Mouse (Mus musculus): ENCODE measurements around the gene Ttll3. TPM values are rescaled to one million over a fixed set of nuclear protein-coding genes. Genes with fewer than 3 reads are reported as not detected.

Gene Ttll3
- polyA plus RNA-seq, 1 experiment from 2014 or later: 1.8 TPM

DNA sequence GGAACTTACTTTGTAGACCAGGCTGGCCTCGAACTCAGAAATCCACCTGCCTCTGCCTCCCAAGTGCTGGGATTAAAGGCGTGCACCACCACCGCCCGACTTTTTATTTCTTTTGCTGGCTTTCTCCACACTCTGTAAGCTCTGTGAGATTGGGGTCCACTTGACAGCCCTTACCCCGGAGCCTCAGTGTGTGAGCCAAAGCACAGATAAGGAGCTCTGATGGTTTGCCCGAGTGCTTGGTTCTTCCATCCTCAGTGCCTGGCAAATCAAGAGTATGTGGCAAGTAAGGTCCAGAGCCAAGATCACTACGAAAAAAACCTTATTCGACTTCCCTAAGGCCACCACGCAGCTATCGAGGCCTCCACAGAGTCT lies 2.9 kb downstream of the Ttll3 start:
- peaks cover 11% of the 10 kb centered on the region for H3K79me2 ChIP-seq (ENCODE audit: inconsistent target)
- WGBS (ENCODE audit: missing documents): 28% methylated on average over 9 of the region's 10 CpGs
- peaks cover 61% of the 10 kb centered on the region for H3K36me3 ChIP-seq (ENCODE audit: inconsistent target)
- H3K27ac ChIP-seq: no peak overlapping the region
- H3K4me3 ChIP-seq (ENCODE audit: inconsistent target): no peak overlapping the region

DNA sequence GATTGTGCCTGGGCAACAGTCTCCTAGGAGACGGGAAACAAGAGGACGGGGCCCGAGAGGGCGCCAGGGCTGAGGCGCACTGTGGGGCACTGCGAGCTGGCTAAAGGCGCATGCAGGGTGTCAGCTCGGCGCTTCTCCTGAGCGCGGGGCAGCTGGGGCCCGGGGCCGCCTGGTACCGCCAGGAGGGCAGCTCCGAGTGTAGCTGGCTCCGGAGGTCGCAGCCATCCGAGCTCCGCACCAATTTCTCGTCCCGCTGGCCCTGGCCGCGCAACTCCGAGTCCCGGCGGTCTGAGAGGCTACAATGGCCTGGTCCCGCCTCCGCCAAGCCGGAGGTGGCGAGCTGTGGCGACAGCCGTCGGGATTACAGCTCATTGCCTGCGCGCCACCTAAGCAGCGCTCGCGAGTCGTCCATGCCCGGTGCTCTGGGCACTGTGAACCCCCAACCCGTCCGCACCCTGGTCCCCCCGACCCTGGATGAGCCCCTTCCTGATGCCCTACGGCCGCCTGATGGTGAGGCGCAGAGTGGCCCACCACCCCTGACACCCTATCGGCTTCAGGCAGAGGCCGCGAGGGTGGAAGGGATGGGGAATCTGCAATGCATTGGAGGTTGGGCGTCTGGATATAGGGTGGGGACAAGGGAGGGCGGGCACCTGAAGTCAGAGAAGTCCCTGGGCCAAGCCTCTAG lies 3.5 kb downstream of the Ttll3 start:
- no peak overlapping the region for H3K27ac ChIP-seq
- no peak overlapping the region for H3K4me3 ChIP-seq (ENCODE audit: inconsistent target)
- peaks cover 5% of the 10 kb centered on the region for H3K79me2 ChIP-seq (ENCODE audit: inconsistent target)
- peaks cover 57% of the 10 kb centered on the region for H3K36me3 ChIP-seq (ENCODE audit: inconsistent target)
- 29% methylated on average over 44 of the region's 51 CpGs for WGBS (ENCODE audit: missing documents)

DNA sequence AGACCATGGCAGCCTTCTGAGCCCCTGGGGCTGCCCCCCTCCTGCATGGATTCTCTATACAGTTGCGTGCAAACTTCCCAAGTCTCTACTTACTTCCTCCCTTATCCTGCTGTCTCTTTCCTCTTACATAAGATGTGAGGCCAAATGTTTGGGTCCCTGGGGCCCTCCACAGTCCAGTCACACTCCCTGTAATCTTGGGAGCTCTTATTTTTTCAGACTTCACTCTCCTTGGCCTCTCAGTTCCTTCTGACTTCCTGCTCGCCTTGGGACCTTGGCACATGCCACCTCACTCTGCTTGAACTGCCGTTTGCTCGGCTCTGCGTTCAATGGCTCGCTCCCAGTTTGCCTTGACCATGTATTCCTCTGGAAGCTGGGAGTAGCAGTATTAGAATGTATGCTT lies 4.9 kb downstream of the Ttll3 start:
- 75% methylated on average over 6 of the region's 6 CpGs for WGBS (ENCODE audit: missing documents)
- Histone ChIP-seq H3K4me3 (ENCODE audit: inconsistent target) (no peak overlapping the region), H3K36me3 (ENCODE audit: inconsistent target) (peaks cover 54% of the 10 kb centered on the region), H3K79me2 (ENCODE audit: inconsistent target) (no peaks in the 10 kb centered on the region), H3K27ac (no peak overlapping the region)

GRCm38 (mm10) chr6:113394811-113395210 lies 5.8 kb downstream of the Ttll3 start:
- Histone ChIP-seq H3K79me2 (ENCODE audit: inconsistent target) (no peaks in the 10 kb centered on the region), H3K36me3 (ENCODE audit: inconsistent target) (peaks cover 50% of the 10 kb centered on the region), H3K27ac (no peak overlapping the region), H3K4me3 (ENCODE audit: inconsistent target) (no peak overlapping the region)
- 95% methylated on average over 11 of the region's 11 CpGs for WGBS (ENCODE audit: missing documents)

DNA sequence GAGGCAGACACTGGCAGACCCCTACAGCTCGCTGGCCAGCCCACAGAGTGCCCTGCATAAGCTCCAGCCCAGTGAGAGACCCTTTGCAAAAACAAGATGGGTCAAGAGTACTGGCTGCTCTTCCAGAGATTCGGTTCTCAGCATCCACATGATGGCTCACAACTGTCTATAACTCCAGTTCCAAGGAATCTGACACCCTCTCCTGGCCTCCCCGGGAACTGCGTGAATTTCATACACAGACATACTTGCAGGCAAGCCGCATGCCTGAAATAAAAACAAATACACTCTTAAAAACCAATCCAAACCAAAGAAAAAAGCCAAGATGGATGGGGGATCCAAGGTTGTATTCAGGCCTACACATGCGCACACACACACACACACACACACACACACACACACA lies 6.4 kb downstream of the Ttll3 start:
- peaks cover 47% of the 10 kb centered on the region for H3K36me3 ChIP-seq (ENCODE audit: inconsistent target)
- no peak overlapping the region for H3K4me3 ChIP-seq (ENCODE audit: inconsistent target)
- H3K27ac ChIP-seq: no peak overlapping the region
- WGBS (ENCODE audit: missing documents): 97% methylated on average over 5 of the region's 6 CpGs
- no peaks in the 10 kb centered on the region for H3K79me2 ChIP-seq (ENCODE audit: inconsistent target)

DNA sequence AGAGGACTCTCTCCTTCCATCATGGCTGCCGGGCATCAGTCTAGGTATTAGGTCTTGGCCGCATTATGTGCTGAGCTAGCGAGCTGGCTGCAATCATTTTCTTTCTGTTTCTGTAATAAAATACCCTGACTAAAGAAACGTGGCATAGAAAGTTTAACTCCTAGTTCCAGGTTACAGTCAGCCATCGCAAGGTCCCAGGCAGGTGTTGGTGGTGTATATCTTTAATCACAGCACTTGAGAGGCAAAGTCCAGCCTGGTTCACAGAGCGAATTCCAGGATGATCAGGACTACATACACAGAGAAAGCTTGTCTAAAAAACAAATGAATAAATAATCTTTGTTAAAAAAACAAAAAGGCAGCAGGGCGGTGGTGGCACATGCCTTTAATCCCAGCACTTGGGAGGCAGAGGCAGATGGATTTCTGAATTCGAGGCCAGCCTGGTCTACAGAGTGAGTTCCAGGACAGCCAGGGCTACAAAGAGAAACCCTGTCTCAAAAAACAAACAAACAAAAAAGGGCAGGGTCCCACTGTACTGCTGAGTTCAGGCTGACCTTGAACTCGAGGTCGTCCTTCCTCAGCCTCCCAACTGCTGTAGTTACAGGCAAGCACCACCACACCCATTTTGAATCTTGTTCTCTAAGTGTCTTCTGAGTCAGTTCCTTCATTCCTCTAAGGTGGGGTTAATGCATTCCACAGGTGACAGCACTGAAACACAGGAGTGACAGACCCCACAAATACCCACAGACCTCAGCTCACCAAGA lies 7.4 kb downstream of the Ttll3 start:
- no peaks in the 10 kb centered on the region for H3K79me2 ChIP-seq (ENCODE audit: inconsistent target)
- peaks cover 55% of the 10 kb centered on the region for H3K36me3 ChIP-seq (ENCODE audit: inconsistent target)
- WGBS (ENCODE audit: missing documents): 97% methylated on average over 7 of the region's 10 CpGs
- H3K4me3 ChIP-seq (ENCODE audit: inconsistent target): no peak overlapping the region
- H3K27ac ChIP-seq: no peak overlapping the region

DNA sequence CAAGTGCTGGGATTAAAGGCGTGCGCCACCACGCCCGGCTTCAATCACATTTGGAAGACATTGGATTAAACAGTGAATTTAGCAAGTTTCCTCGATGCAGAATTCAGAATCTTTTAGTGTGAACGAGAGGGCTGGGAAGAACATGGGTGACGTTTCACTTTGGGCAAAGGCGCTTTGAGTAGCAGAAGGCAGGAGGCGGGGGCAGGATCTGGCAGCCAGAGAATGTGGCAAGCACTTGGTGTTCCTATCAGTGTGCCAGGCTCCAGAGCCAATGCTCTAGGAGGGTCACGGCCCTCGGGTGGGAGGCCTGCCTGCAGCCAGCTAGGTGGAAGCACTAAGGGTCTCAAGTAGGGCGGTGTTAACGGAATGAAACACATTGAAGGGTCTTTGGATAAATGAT lies 13.0 kb downstream of the Ttll3 start:
- peaks cover 54% of the 10 kb centered on the region for H3K36me3 ChIP-seq (ENCODE audit: inconsistent target)
- no peak overlapping the region for H3K27ac ChIP-seq
- 92% methylated on average over 11 of the region's 13 CpGs for WGBS (ENCODE audit: missing documents)
- no peaks in the 10 kb centered on the region for H3K79me2 ChIP-seq (ENCODE audit: inconsistent target)
- H3K4me3 ChIP-seq (ENCODE audit: inconsistent target): no peak overlapping the region

GRCm38 (mm10) chr6:113404649-113405448 lies 15.8 kb downstream of the Ttll3 start:
- Histone ChIP-seq H3K4me3 (ENCODE audit: inconsistent target) (no peak overlapping the region), H3K79me2 (ENCODE audit: inconsistent target) (no peaks in the 10 kb centered on the region), H3K36me3 (ENCODE audit: inconsistent target) (peaks cover 66% of the 10 kb centered on the region), H3K27ac (no peak overlapping the region)
- 97% methylated on average over 12 of the region's 12 CpGs for WGBS (ENCODE audit: missing documents)

- WGBS (ENCODE audit: missing documents): 91% methylated on average over 6 of the region's 6 CpGs
- H3K4me3 ChIP-seq (ENCODE audit: inconsistent target): no peak overlapping the region
- no peak overlapping the region for H3K27ac ChIP-seq
- H3K36me3 ChIP-seq (ENCODE audit: inconsistent target): peaks cover 66% of the 10 kb centered on the region
- no peaks in the 10 kb centered on the region for H3K79me2 ChIP-seq (ENCODE audit: inconsistent target)
Observed at GRCm38 (mm10) chr6:113405483-113405882, 16.4 kb downstream of the Ttll3 start.

- no peak overlapping the region for H3K4me3 ChIP-seq (ENCODE audit: inconsistent target)
- no peak overlapping the region for H3K27ac ChIP-seq
- 95% methylated on average over 9 of the region's 9 CpGs for WGBS (ENCODE audit: missing documents)
- H3K36me3 ChIP-seq (ENCODE audit: inconsistent target): peaks cover 63% of the 10 kb centered on the region
- H3K79me2 ChIP-seq (ENCODE audit: inconsistent target): no peaks in the 10 kb centered on the region
Observed at GRCm38 (mm10) chr6:113406683-113407082, 17.6 kb downstream of the Ttll3 start.

GRCm38 (mm10) chr6:113410001-113410400 lies 20.9 kb downstream of the Ttll3 start:
- no peak overlapping the region for H3K4me3 ChIP-seq (ENCODE audit: inconsistent target)
- peaks cover 69% of the 10 kb centered on the region for H3K36me3 ChIP-seq (ENCODE audit: inconsistent target)
- no peak overlapping the region for H3K27ac ChIP-seq
- no peaks in the 10 kb centered on the region for H3K79me2 ChIP-seq (ENCODE audit: inconsistent target)
- 90% methylated on average over 1 of the region's 1 CpGs for WGBS (ENCODE audit: missing documents)

DNA sequence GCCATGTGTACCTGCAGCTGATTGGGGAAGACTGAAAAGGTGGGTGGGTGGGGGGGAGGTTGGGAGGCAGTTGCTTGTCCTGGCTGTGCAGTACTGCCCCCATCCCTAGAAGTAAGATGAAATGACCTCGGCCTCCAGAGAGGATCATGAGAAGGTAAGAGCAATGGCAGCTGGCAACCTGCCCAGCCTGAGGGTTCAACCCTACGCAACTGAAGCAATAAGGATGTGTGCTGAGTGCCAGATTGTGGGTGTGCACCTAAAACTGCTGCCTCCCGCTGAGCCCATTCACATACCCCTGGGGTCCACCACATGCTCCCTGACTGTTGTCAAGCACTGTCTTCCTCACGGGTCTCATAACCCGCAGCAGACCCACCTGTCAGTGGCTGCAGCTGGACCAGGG lies 27.4 kb downstream of the Ttll3 start:
- WGBS (ENCODE audit: missing documents): 88% methylated on average over 5 of the region's 5 CpGs
- peaks cover 10% of the 10 kb centered on the region; the same call in 1 of the 2 replicates for H3K36me3 ChIP-seq (ENCODE audit: inconsistent target)

GRCm38 (mm10) chr6:113418441-113419198 lies 29.6 kb downstream of the Ttll3 start:
- 12% methylated on average over 16 of the region's 16 CpGs for WGBS (ENCODE audit: missing documents)
- 0 out of 2 replicates have a peak overlapping the region, but pooled peaks have one; percentile 10 for H3K27ac ChIP-seq

More for the DNA sequence above, 27.4 kb downstream of the Ttll3 start:
- Histone ChIP-seq H3K79me2 (ENCODE audit: inconsistent target) (no peaks in the 10 kb centered on the region), H3K4me3 (ENCODE audit: inconsistent target) (no peak overlapping the region), H3K27ac (no peak overlapping the region)

DNA sequence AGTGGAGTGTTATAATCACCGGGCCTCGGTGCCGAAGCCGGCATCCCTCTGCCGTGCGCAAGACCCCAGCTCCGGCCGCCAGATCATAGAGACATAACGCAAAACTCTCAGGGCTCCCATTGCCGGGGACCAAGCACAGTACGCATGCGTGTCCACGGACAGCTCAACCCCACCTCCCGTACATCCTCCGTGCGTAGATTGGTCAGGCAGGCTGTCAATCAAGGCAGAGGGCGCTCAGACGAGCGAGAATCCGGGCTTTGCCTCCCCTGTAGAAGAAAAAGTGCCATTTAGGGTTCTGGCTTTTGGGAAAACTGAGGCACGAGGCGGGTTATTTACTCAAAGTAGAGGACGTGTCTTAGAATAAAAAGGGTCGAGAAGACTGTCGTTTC lies 30.1 kb downstream of the Ttll3 start, which contains the start of gene Rpusd3:
Rpusd3 (minus strand) TSS at position 142 of the 389 bp plus-strand sequence.
- WGBS (ENCODE audit: missing documents): under 1% methylated on average over 25 of the region's 25 CpGs
- H3K27ac ChIP-seq: 0 out of 2 replicates have a peak within 1 kb of the TSS, but pooled peaks have one; percentile 10

More at GRCm38 (mm10) chr6:113418441-113419198, 29.6 kb downstream of the Ttll3 start:
- no peaks in the 10 kb centered on the region for H3K79me2 ChIP-seq (ENCODE audit: inconsistent target)
- peak overlapping the region; percentile 65 for H3K4me3 ChIP-seq (ENCODE audit: inconsistent target)
- H3K36me3 ChIP-seq (ENCODE audit: inconsistent target): peaks cover 1% of the 10 kb centered on the region; the same call in 1 of the 2 replicates

More for the DNA sequence above, 30.1 kb downstream of the Ttll3 start, which contains the start of gene Rpusd3:
- no peaks in the 10 kb centered on the region for H3K79me2 ChIP-seq (ENCODE audit: inconsistent target)
- H3K36me3 ChIP-seq (ENCODE audit: inconsistent target): no peaks in the 10 kb centered on the region
- H3K4me3 ChIP-seq (ENCODE audit: inconsistent target): peak within 1 kb of the TSS; percentile 65
